Mouse (Mus musculus) B cell, adult 2 months (primary cell): ENCODE measurements around the gene Tyrobp.

ENCODE experiments used
- DNase-seq, 2 experiments: peaks; one replicate each; pipeline ENCODE4 v3.0.0; 2022

The Tyrobp gene

GRCm38 (mm10) chr7:30464816-30465300, 51.3 kb downstream of the Tyrobp start:
- DNase-seq, result no peak
